In the genomic region with DNA sequence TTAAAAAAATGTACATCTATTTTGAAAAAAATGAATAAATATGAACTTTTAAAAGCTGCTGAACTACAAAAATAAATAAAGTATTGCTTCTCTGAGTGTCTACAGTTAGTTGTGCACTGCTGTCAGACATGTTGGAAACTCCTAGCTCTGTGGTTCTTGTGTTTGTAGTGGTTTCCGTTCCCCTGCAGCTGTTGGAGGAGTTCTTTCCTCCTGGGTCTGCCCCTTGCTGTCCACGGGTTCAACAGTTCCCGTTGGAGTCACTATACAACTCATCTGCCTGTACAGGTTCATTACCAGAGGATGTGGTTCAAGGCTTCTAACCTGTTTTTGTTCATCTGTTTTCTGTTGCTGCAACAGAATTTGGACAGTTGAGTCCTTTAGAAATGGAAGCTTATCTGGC, we compare ENCODE assay signal across 33 mouse cellular contexts. TPM values are rescaled to one million over a fixed set of nuclear protein-coding genes. Genes with fewer than 3 reads are reported as not detected.
A peak's percentile ranks its signal among the peaks of the same experiment; 100 is the strongest.
DNase-seq lines count a peak whose midpoint lies in the region; ATAC-seq and TF ChIP-seq lines count a peak whose summit lies in the region.
"Had no signal": no experiment of that assay in that cellular context is flagged by ENCODE, and none has a peak within 500 bp of the region (broad histone marks: within the 10 kb centered on the region; RNA-seq: fewer than 3 reads in every experiment).

No protein-coding gene starts in this region.

- peaks cover 9% of the 10 kb centered on the region for H3K4me1 ChIP-seq in intestine, embryonic 16.5 days (ENCODE audit: control insufficient read depth, insufficient read depth, low read length)
- H3K4me1 ChIP-seq in midbrain, postnatal 0 days (ENCODE audit: insufficient read depth, low read length) = 0 out of 2 replicates have a peak, but pooled peaks cover 3% of the 10 kb centered on the region
- H3K4me1 ChIP-seq: stomach, embryonic 15.5 days had no signal

- ATAC-seq in granulocyte monocyte progenitor cell, adult 5-6 weeks (replicated peaks; ENCODE audit: poor library complexity, severe bottlenecking) = peak; percentile 62
- no peak for ATAC-seq in intestine, embryonic 16.5 days
- no peak for ATAC-seq in midbrain, postnatal 0 days (ENCODE audit: low FRiP score)
- ATAC-seq: forebrain, embryonic 14.5 days; inflammation-experienced regulatory T-cells, adult 6 months had no signal

- H3K4me2 ChIP-seq in intestine, embryonic 16.5 days (ENCODE audit: low read depth, low read length) = no peak overlapping the region
- H3K4me2 ChIP-seq in midbrain, postnatal 0 days (ENCODE audit: low read depth, low read length, poor library complexity, severe bottlenecking) = no peak overlapping the region
- H3K4me2 ChIP-seq: heart, embryonic 11.5 days; hindbrain, embryonic 14.5 days; kidney, embryonic 15.5 days; limb, embryonic 12.5 days; liver, embryonic 15.5 days; lung, embryonic 14.5 days; midbrain, embryonic 12.5 days; neural tube, embryonic 15.5 days; stomach, embryonic 15.5 days had no signal

- H3K36me3 ChIP-seq in intestine, embryonic 16.5 days (ENCODE audit: control insufficient read depth, insufficient read depth, low read length) = no peaks in the 10 kb centered on the region
- peaks cover 4% of the 10 kb centered on the region for H3K36me3 ChIP-seq in midbrain, postnatal 0 days (ENCODE audit: insufficient read depth, low read length)
- H3K36me3 ChIP-seq: G1E; kidney, embryonic 15.5 days; liver, embryonic 15.5 days; stomach, embryonic 15.5 days had no signal

- peak; percentile 50 for DNase-seq in 416B (ENCODE audit: low read depth)
- peak; percentile 41 for DNase-seq in naive thymus-derived CD4-positive, alpha-beta T cell, adult 2 months (ENCODE audit: low read depth)
- DNase-seq in thymus, postnatal 25 days = peak; percentile 54
- no peak for DNase-seq in right cerebral cortex, postnatal 36 days (ENCODE audit: low spot score in 2 of 2)
- no peak for DNase-seq in midbrain, postnatal 0 days (ENCODE audit: low spot score)
- DNase-seq: adrenal gland, postnatal 14 days; cerebellum, adult 11 months; cerebellum, postnatal 10 days; gastrocnemius, postnatal 25 days; heart, adult 18-20 months; heart, postnatal 36 days; kidney, adult 18-20 months; kidney, postnatal 25 days; lung, embryonic 14.5 days; lung, postnatal 14 days; retina, postnatal 1 day; right cerebral cortex, postnatal 14 days had no signal

- no peak overlapping the region for H3K9ac ChIP-seq in intestine, embryonic 16.5 days (ENCODE audit: low read depth, low read length)
- H3K9ac ChIP-seq in midbrain, postnatal 0 days (replicated peaks; ENCODE audit: low read length, poor library complexity, severe bottlenecking) = no peak overlapping the region
- H3K9ac ChIP-seq: hindbrain, embryonic 14.5 days; kidney, embryonic 15.5 days; limb, embryonic 12.5 days; liver, embryonic 15.5 days; lung, embryonic 14.5 days; midbrain, embryonic 12.5 days; neural tube, embryonic 15.5 days; stomach, embryonic 15.5 days had no signal

- H3K27me3 ChIP-seq in intestine, embryonic 16.5 days (replicated peaks; ENCODE audit: control insufficient read depth, insufficient read depth, low read length) = no peaks in the 10 kb centered on the region
- H3K27me3 ChIP-seq in midbrain, postnatal 0 days (ENCODE audit: insufficient read depth, low read length) = no peaks in the 10 kb centered on the region
- H3K27me3 ChIP-seq: kidney, embryonic 15.5 days; limb, embryonic 12.5 days; liver, embryonic 15.5 days; megakaryocyte, embryonic 14.5 days; midbrain, embryonic 12.5 days; neural tube, embryonic 15.5 days; stomach, embryonic 15.5 days had no signal

- H3K27ac ChIP-seq in intestine, embryonic 16.5 days (ENCODE audit: low read length) = no peak overlapping the region
- no peak overlapping the region for H3K27ac ChIP-seq in midbrain, postnatal 0 days (ENCODE audit: low read depth, low read length)
- H3K27ac ChIP-seq: hindbrain, embryonic 14.5 days; kidney, embryonic 15.5 days; layer of hippocampus, adult 2 months; left cerebral cortex, adult 2 months; limb, embryonic 12.5 days; liver, embryonic 15.5 days; midbrain, embryonic 12.5 days; neural tube, embryonic 15.5 days; stomach, embryonic 15.5 days had no signal

- H3K4me3 ChIP-seq in intestine, embryonic 16.5 days (ENCODE audit: low read length) = no peak overlapping the region
- H3K4me3 ChIP-seq in midbrain, postnatal 0 days (ENCODE audit: low read depth, low read length) = no peak overlapping the region
- H3K4me3 ChIP-seq: kidney, embryonic 15.5 days; layer of hippocampus, adult 2 months; left cerebral cortex, adult 2 months; limb, embryonic 12.5 days; liver, embryonic 15.5 days; megakaryocyte, embryonic 14.5 days; midbrain, embryonic 12.5 days; neural tube, embryonic 15.5 days; stomach, embryonic 15.5 days had no signal

- 68% methylated on average over 3 of the region's 3 CpGs for WGBS in intestine, embryonic 16.5 days
- 67% methylated on average over 3 of the region's 3 CpGs for WGBS in midbrain, postnatal 0 days

- no peaks in the 10 kb centered on the region for H3K9me3 ChIP-seq in intestine, embryonic 16.5 days (ENCODE audit: control insufficient read depth, low read length)
- no peaks in the 10 kb centered on the region for H3K9me3 ChIP-seq in midbrain, postnatal 0 days (ENCODE audit: low read length)
- H3K9me3 ChIP-seq: kidney, embryonic 15.5 days; limb, embryonic 12.5 days; liver, embryonic 15.5 days; megakaryocyte, embryonic 14.5 days; midbrain, embryonic 12.5 days; neural tube, embryonic 15.5 days; stomach, embryonic 15.5 days had no signal

- no peak for TF ChIP-seq CTCF in midbrain, postnatal 0 days (IDR thresholded peaks at IDR 0.05)

RNA-seq across cellular contexts. Expression of a gene that starts 10.4 kb away (rescaled TPM):
- 5.9 and 6.6 TPM in 2 replicates for total RNA-seq in granulocyte monocyte progenitor cell, adult 5-6 weeks (2014; fragmentation: Nextera tagmentation)
- 1.8 and 1.9 TPM in 2 replicates for total RNA-seq in granulocyte monocyte progenitor cell, adult 5-6 weeks (2017)
- 6.3 and 6.5 TPM in 2 replicates for polyA plus RNA-seq in intestine, embryonic 16.5 days (2015; fragmentation: Nextera tagmentation; extraction: Ambion mirVana)
- total RNA-seq in midbrain, postnatal 0 days (2014; rRNA removed) = 68.7 and 68.9 TPM in 2 replicates
- polyA plus RNA-seq in midbrain, postnatal 0 days (2015; fragmentation: Nextera tagmentation; extraction: Ambion mirVana) = 27.6 and 28.3 TPM in 2 replicates
- polyA plus RNA-seq: G1E had no signal

Comparison
In these comparisons a context has a peak if more than half of its experiments do, and no peak if none do; other contexts are left out.
1. DNase-seq: peak in 416B (single experiment), naive thymus-derived CD4-positive, alpha-beta T cell, adult 2 months (single experiment) and thymus, postnatal 25 days (single experiment); none in right cerebral cortex, postnatal 36 days (0 of 2) and midbrain, postnatal 0 days (single experiment).